Mouse (Mus musculus): Measurements from ENCODE around the gene Chid1. TPM values are rescaled to one million over a fixed set of nuclear protein-coding genes. Genes with fewer than 3 reads are reported as not detected.

Chid1 gene
- polyA plus RNA-seq, 1 experiment from 2014 or later, result 30.2 TPM

DNA sequence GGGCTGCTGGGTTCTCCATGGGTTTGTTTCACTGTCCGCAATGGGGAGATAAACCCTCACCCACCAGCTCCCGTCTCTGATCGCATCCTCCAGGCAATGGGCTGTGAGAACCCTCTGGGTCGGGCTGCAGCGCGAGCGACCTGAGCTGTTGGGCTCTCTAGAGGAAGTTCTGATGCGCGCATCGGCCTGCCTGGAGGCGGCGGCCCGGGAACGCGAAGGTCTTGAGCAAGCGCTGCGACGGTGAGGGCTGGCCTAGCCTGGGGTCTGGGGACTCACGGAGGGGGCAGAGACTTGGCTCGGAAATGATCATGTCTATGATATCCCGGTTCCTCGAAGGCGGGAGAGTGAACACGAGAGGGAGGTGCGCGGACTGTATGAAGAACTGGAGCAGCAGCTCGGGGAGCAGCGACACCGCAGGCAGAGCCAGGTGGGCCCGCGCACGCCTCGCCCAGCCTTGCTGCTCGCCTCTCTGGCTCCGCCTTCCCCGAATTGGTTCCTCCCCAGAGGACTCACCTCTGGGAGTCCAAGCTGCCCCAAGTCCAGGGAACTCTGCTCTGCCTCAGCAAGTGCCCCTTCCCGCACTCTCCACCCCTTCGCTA, 75.0 kb downstream of the Chid1 start:
- Histone ChIP-seq H3K27ac (replicated peaks) (no peak overlapping the region), H3K4me3 (peak overlapping the region; percentile 17), H3K27me3 (peaks cover 75% of the 10 kb centered on the region), H3K4me1 (peaks cover 49% of the 10 kb centered on the region), H3K9ac (replicated peaks) (no peak overlapping the region), H3K9me3 (no peaks in the 10 kb centered on the region), H3K4me2 (replicated peaks) (peak overlapping the region; percentile 25), H3K36me3 (peaks cover 7% of the 10 kb centered on the region; the same call in 1 of the 2 replicates)
- 4% methylated on average over 33 of the region's 38 CpGs for WGBS
- ATAC-seq (ENCODE audit: low FRiP score, low read depth), result no peak

DNA sequence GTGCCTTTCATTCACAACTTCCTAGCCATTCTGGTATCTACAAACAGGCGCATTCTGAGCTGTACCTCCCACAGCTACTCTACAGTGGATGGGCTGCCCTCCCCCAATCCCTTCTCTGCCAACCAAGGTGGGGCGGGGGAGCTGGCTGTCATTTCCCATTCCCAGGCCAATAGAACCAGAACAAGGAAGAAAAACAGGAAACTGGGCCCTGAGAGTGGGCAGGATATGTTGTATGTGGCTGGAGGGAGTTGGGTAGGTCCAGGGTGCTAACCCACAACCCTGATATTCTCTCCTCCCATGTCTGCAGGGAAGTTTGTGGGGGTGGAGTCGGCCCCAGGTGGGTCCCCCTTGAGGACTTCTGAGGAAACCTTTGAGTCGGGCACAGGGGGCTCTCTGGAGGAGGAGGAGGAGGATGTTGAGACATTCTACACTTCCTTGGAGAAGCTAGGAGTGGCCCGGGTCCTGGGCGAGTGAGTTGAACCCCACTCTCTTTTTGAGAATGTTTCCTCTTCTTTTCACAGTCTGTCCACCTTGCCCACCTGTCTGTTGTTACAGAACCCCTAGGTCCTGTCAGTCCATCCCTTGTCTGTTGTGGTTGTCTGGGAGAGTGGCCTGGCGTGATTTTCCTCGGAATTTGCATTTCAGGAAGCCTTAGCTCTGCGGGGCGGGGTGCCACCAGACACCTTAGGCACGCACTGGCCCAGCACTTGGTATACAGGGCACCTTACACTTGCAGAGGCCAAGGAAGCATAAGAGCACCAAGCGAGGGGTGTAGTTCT, 75.6 kb downstream of the Chid1 start:
- H3K4me1 ChIP-seq, result peaks cover 42% of the 10 kb centered on the region
- H3K9ac ChIP-seq (replicated peaks), result no peak overlapping the region
- no peak overlapping the region for H3K27ac ChIP-seq (replicated peaks)
- no peak overlapping the region for H3K4me2 ChIP-seq (replicated peaks)
- 22% methylated on average over 12 of the region's 12 CpGs for WGBS
- ATAC-seq (ENCODE audit: low FRiP score, low read depth), result no peak
- peak overlapping the region; percentile 17 for H3K4me3 ChIP-seq
- H3K36me3 ChIP-seq, result 0 out of 2 replicates have a peak, but pooled peaks cover 11% of the 10 kb centered on the region
- no peaks in the 10 kb centered on the region for H3K9me3 ChIP-seq
- peaks cover 82% of the 10 kb centered on the region for H3K27me3 ChIP-seq

DNA sequence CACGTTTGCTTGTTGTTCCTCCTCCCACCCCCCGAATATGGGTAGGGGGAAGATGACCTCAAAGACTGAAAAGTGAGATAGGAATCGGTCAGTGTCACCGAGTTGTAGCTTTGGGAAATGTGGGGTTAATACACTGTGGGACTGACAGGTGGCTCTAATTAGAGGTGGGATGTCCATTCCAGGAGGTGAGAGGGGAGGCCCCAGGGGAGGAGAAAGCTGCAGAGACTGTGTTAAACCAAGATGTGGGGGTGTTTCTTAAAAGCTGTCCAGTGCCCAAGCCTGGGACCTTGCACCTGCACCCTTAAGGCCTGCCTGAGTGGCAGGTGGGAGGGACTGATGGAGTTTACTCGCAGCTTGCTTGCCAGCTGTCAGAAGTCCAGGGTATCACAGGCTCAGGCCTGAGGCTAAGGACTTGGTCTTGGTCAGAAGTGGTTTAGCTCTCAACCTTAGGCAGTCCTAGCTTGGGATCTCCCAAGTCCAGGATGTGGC, 77.3 kb downstream of the Chid1 start:
- peak overlapping the region; percentile 40; the same call in 1 of the 2 replicates for H3K4me3 ChIP-seq
- peaks cover 87% of the 10 kb centered on the region for H3K27me3 ChIP-seq
- no peak for ATAC-seq (ENCODE audit: low FRiP score, low read depth)
- peak overlapping the region; percentile 54 for H3K4me2 ChIP-seq (replicated peaks)
- no peaks in the 10 kb centered on the region for H3K9me3 ChIP-seq
- H3K9ac ChIP-seq (replicated peaks), result no peak overlapping the region
- 19% methylated on average over 5 of the region's 5 CpGs for WGBS
- H3K4me1 ChIP-seq, result peaks cover 27% of the 10 kb centered on the region
- H3K27ac ChIP-seq (replicated peaks), result no peak overlapping the region
- peaks cover 15% of the 10 kb centered on the region; the same call in 1 of the 2 replicates for H3K36me3 ChIP-seq

DNA sequence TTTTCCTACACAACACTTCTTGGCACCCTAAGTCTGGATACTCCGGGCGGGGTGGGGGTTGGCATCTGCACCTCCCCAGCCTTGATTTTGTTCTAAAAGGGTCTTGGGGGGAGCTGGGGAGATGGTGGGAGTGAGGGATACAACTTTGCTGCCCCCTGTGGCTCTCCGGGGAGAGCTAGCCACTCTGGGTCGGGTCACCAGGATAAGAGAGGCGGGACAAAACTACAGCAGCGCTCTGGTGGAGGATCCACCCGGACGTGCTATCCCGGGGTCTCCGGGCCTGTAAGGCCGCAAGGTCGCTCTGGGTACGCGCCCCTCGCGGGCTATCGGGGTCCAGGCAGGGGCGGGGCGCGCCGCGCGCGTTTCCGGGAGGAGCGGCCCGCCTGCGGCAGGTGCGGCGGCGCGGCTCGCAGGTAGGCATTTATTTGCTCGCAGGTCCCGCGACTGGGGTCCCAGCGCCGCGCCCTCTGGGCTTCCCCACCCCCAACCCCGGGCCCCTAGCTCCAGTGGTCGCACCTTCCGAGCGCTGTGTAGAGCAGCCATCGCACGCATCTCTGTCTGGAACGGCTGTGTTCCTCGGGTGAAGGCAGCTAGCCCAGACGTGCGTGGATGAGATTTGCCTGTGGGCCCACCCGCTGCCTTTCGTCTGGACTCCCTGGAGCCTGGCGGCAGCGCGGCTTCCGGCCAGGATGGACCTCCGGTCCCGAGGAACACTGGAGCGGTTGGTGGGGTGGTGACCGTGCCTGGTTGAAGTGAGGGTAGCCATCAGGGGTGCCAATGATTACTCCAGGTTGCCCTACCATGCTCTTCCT, 77.9 kb downstream of the Chid1 start:
- 2% methylated on average over 55 of the region's 59 CpGs for WGBS
- Histone ChIP-seq H3K36me3 (peaks cover 15% of the 10 kb centered on the region; the same call in 1 of the 2 replicates), H3K4me2 (replicated peaks) (peak overlapping the region; percentile 54), H3K4me1 (peaks cover 21% of the 10 kb centered on the region), H3K9ac (replicated peaks) (peak overlapping the region; percentile 49; the same call in 1 of the 2 replicates), H3K4me3 (peak overlapping the region; percentile 40), H3K9me3 (no peaks in the 10 kb centered on the region), H3K27ac (replicated peaks) (no peak overlapping the region), H3K27me3 (peaks cover 89% of the 10 kb centered on the region)
- no peak for ATAC-seq (ENCODE audit: low FRiP score, low read depth)

DNA sequence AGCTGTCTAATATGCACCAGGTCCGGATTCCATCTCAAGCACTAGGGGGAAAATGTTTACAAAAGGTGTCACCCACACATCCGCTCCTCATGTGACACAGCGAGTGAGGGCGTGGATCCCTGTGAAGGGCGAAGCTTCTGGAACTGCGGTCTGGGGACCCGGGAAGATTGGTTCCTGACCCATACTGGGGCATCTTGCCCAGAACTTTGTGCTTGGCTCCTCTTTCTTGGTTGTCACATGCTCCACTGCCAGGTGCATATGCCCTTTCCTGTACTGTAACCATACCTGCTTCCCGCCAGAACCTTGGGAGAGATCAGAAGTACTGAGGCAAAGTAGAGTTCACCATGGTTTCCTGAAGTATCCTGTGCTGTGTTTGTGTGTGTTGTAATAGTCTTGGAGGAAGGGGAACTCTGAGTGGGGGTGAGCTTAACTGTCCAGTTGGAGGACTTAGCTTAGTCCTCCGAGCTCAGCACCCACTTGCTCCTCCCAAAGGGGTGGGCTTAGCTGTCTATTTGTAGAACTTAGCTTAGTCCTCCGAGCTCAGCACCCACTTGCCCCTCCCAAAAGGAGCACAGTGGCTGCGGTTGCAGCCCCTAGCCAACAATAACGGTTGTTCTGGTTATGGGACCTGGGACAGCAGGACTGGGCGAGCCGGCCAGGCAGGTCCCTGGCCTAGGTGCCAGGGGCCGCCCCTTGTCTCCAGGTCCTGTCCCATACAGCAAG, 79.1 kb downstream of the Chid1 start, which contains the start of gene Cracr2b:
TSS of gene Cracr2b (plus strand) at position 704 of the 723 bp plus-strand sequence.
- Histone ChIP-seq H3K4me1 (peaks cover 27% of the 10 kb centered on the region), H3K27ac (replicated peaks) (no peak within 1 kb of the TSS), H3K4me2 (replicated peaks) (peak within 1 kb of the TSS; percentile 54), H3K36me3 (peaks cover 15% of the 10 kb centered on the region; the same call in 1 of the 2 replicates), H3K4me3 (peak within 1 kb of the TSS; percentile 40), H3K9ac (replicated peaks) (peak within 1 kb of the TSS; percentile 49; the same call in 1 of the 2 replicates), H3K27me3 (peaks cover 86% of the 10 kb centered on the region), H3K9me3 (no peaks in the 10 kb centered on the region)
- ATAC-seq (ENCODE audit: low FRiP score, low read depth), result no peak
- WGBS, result 71% methylated on average over 15 of the region's 15 CpGs

DNA sequence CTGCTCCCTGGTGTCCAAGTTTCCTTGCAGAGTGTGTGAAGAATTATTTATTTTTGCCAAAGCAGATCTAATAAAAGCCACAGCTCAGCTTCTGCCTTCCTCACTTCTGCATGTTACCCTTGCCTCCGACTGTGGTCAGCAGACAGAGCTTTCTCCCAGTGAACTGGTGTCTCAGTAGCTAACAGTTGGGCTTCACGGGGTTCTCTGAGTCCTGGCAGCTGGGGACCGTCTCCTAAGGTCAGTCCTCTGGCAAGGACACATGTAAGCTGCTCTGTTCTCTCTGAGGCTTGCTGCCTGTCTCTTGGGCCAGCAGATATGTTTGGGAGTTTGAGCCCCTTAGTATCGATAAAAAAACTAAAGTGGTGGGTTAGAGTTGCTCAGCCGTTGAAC, 79.7 kb downstream of the Chid1 start:
- WGBS, result 75% methylated on average over 5 of the region's 5 CpGs
- Histone ChIP-seq H3K27me3 (peaks cover 80% of the 10 kb centered on the region), H3K4me3 (no peak overlapping the region), H3K4me2 (replicated peaks) (no peak overlapping the region), H3K9me3 (no peaks in the 10 kb centered on the region), H3K36me3 (peaks cover 15% of the 10 kb centered on the region; the same call in 1 of the 2 replicates), H3K9ac (replicated peaks) (no peak overlapping the region), H3K27ac (replicated peaks) (no peak overlapping the region), H3K4me1 (peaks cover 27% of the 10 kb centered on the region)
- no peak for ATAC-seq (ENCODE audit: low FRiP score, low read depth)

DNA sequence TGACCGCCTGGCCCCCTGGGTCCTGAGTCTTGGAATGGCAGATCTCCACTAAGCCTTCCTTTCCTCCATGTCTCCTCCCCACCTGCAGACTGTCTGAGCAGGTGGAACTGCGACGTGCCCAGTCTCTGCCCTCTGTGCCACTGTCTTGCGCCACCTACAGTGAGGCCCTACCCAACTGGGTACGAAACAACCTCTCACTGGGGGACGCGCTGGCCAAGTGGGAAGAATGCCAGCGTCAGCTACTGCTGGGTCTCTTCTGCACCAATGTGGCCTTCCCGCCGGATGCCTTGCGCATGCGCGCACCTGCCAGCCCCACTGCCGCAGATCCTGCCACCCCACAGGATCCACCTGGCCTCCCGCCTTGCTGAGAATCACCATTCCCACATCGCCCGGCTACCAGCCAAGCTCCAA, 80.4 kb downstream of the Chid1 start:
- Histone ChIP-seq H3K36me3 (peaks cover 15% of the 10 kb centered on the region; the same call in 1 of the 2 replicates), H3K27ac (replicated peaks) (no peak overlapping the region), H3K9ac (replicated peaks) (no peak overlapping the region), H3K4me3 (no peak overlapping the region), H3K27me3 (peaks cover 73% of the 10 kb centered on the region), H3K9me3 (no peaks in the 10 kb centered on the region), H3K4me1 (peaks cover 25% of the 10 kb centered on the region), H3K4me2 (replicated peaks) (no peak overlapping the region)
- WGBS, result 95% methylated on average over 17 of the region's 17 CpGs
- ATAC-seq (ENCODE audit: low FRiP score, low read depth), result no peak

DNA sequence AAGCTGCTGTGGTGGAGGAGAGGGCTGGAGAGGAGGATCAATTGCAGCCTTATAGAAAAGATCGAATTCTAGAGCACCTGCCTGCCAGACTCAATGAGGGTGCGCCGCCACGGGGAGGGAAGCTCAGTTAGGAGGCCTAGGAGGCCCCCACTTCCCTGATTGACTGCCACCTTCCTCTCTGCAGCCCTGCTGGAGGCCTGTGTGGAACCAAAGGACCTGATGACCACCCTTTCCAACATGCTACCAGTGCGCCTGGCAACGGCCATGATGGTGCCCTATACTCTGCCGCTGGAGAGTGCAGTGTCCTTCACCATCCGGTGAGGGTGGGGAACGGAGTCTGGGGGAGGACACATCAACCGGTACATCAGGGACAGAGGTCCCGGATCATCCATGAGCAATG, 81.0 kb downstream of the Chid1 start:
- H3K27ac ChIP-seq (replicated peaks), result no peak overlapping the region
- WGBS, result 92% methylated on average over 11 of the region's 11 CpGs
- H3K9ac ChIP-seq (replicated peaks), result no peak overlapping the region
- H3K36me3 ChIP-seq, result peaks cover 15% of the 10 kb centered on the region; the same call in 1 of the 2 replicates
- peaks cover 24% of the 10 kb centered on the region for H3K4me1 ChIP-seq
- no peak overlapping the region for H3K4me2 ChIP-seq (replicated peaks)
- no peaks in the 10 kb centered on the region for H3K9me3 ChIP-seq
- H3K4me3 ChIP-seq, result no peak overlapping the region
- ATAC-seq (ENCODE audit: low FRiP score, low read depth), result no peak
- H3K27me3 ChIP-seq, result peaks cover 67% of the 10 kb centered on the region

DNA sequence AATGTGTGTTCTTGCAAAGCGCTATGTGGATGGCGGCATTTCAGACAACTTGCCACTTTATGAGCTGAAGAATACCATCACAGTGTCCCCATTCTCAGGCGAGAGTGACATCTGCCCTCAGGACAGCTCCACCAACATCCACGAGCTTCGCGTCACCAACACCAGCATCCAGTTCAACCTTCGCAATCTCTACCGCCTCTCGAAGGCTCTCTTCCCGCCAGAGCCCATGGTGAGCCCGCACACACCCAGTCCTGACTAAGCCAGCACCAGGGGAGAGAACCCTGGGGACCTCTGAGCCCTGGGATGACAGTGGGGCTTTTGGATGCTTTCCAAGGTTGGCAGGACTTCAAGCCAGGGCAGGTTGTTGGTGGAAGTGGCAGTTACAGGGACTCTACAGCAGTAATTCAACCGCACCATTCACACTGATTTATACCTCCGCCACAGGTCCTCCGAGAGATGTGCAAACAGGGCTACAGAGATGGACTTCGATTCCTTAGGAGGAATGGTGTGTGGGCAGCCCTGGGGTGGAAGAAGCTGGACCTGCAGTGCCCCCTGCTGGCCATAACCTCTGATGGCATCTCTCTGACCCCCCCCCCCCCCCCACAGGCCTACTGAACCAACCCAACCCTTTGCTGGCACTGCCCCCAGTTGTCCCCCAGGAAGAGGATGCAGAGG, 81.5 kb downstream of the Chid1 start:
- Histone ChIP-seq H3K9ac (replicated peaks) (no peak overlapping the region), H3K9me3 (no peaks in the 10 kb centered on the region), H3K27ac (replicated peaks) (no peak overlapping the region), H3K27me3 (peaks cover 62% of the 10 kb centered on the region), H3K4me2 (replicated peaks) (no peak overlapping the region), H3K4me1 (peaks cover 24% of the 10 kb centered on the region), H3K4me3 (no peak overlapping the region), H3K36me3 (peaks cover 15% of the 10 kb centered on the region; the same call in 1 of the 2 replicates)
- WGBS, result 75% methylated on average over 15 of the region's 15 CpGs
- ATAC-seq (ENCODE audit: low FRiP score, low read depth), result no peak

DNA sequence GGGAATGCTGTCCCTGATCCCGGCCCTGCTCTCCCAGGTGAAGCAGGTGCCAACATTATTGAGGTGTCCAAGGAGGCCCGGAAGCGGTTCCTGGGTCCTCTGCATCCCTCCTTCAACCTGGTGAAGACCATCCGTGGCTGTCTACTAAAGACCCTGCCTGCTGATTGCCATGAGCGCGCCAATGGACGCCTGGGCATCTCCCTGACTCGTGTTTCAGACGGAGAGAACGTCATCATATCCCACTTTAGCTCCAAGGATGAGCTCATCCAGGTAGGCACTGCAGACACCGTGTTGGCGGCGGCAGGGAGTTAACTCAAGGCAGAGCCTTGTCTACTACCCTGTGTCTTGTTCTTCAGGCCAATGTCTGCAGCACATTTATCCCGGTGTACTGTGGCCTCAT, 82.4 kb downstream of the Chid1 start:
- no peak for ATAC-seq (ENCODE audit: low FRiP score, low read depth)
- H3K36me3 ChIP-seq, result peaks cover 17% of the 10 kb centered on the region
- no peaks in the 10 kb centered on the region for H3K9me3 ChIP-seq
- peaks cover 53% of the 10 kb centered on the region for H3K27me3 ChIP-seq
- H3K27ac ChIP-seq (replicated peaks), result no peak overlapping the region
- no peak overlapping the region for H3K4me3 ChIP-seq
- no peak overlapping the region for H3K4me2 ChIP-seq (replicated peaks)
- peaks cover 21% of the 10 kb centered on the region for H3K4me1 ChIP-seq
- no peak overlapping the region for H3K9ac ChIP-seq (replicated peaks)
- WGBS, result 93% methylated on average over 14 of the region's 14 CpGs

DNA sequence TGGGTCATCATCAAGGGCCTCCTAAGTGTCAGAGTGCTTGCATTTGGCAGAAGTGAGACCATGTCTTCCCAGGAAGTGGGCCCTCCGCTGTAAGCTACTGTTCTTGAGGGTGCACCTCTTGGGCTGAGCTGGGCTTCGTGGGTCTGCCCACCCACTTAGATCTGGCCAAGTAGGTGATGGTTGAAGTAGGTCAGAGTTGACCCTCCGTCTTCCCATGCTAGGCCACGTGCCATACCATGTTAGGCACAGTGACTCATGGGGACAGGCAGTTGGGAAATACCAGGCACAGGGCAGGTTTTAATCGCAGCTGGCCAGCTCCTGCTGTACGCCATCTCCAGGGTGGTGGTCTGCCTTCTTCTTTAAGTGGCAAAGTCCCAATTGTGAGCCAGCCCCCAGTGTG, 82.9 kb downstream of the Chid1 start:
- Histone ChIP-seq H3K9me3 (no peaks in the 10 kb centered on the region), H3K27me3 (peaks cover 48% of the 10 kb centered on the region), H3K9ac (replicated peaks) (no peak overlapping the region), H3K36me3 (peaks cover 22% of the 10 kb centered on the region), H3K4me2 (replicated peaks) (peak overlapping the region; percentile 95; the same call in 1 of the 2 replicates), H3K4me1 (peaks cover 17% of the 10 kb centered on the region), H3K27ac (replicated peaks) (no peak overlapping the region), H3K4me3 (no peak overlapping the region)
- no peak for ATAC-seq (ENCODE audit: low FRiP score, low read depth)
- 91% methylated on average over 6 of the region's 6 CpGs for whole genome bisulfite sequencing
